Mouse (Mus musculus): ENCODE measurements around the gene Amtn. TPM values are rescaled to one million over a fixed set of nuclear protein-coding genes. Genes with fewer than 3 reads are reported as not detected.

Gene Amtn
- polyA plus RNA-seq (2012; rRNA removed): not detected in 2 replicates

DNA sequence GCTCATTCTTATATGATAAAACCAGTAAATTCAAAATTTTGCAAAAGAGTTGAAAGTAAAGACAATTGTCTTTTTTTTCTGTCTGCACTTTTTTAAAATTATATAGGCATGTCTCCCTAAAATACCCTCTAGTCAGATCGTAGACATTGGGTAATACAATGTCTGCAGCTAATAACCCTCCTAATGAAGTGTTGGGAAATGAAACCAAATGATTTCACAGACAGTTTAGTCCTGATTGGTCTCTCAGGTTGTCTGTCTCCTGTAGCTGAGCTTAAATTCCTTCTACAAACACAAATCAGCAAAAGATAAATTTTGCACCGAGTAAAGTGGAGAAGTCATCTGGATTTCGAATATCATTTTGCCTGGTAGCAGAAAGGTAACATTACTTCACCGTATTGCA, at the start of gene Amtn:
Gene Amtn (plus strand): TSS at position 301 of the 400 bp plus-strand sequence.

Other genes starting within 250 kb of the Amtn start
- not detected in 2 replicates for gene Gm11115, start 222.0 kb upstream of the Amtn start, polyA plus RNA-seq (2012; rRNA removed)
- gene Gm7714, start 107.2 kb upstream of the Amtn start, polyA plus RNA-seq (2012; rRNA removed): not detected in 2 replicates
- not detected in 2 replicates for gene Prol1, start 58.8 kb upstream of the Amtn start, polyA plus RNA-seq (2012; rRNA removed)
- not detected in 2 replicates for gene Ambn, start 79.9 kb downstream of the Amtn start, polyA plus RNA-seq (2012; rRNA removed)
- gene Enam, start 111.9 kb downstream of the Amtn start, polyA plus RNA-seq (2012; rRNA removed): not detected in 2 replicates
- 5.5 and 9.5 TPM in 2 replicates for gene Jchain, start 151.8 kb downstream of the Amtn start, polyA plus RNA-seq (2012; rRNA removed)
- gene Utp3, start 178.4 kb downstream of the Amtn start, polyA plus RNA-seq (2012; rRNA removed): 9.3 and 10.7 TPM in 2 replicates
- gene Rufy3, start 188.9 kb downstream of the Amtn start, polyA plus RNA-seq (2012; rRNA removed): 8.6 and 10.3 TPM in 2 replicates